Mouse (Mus musculus): ENCODE results near the gene Rara. TPM values are rescaled to one million over a fixed set of nuclear protein-coding genes. Genes with fewer than 3 reads are reported as not detected.
"Not testable (repeated sequence)": the region's sequence is repeated elsewhere in the genome, so short reads cannot be mapped to it uniquely, and the experiment has no call there.

Gene Rara
- total RNA-seq, 2 experiments from 2014 or later, result 20.0 to 24.5 TPM

DNA sequence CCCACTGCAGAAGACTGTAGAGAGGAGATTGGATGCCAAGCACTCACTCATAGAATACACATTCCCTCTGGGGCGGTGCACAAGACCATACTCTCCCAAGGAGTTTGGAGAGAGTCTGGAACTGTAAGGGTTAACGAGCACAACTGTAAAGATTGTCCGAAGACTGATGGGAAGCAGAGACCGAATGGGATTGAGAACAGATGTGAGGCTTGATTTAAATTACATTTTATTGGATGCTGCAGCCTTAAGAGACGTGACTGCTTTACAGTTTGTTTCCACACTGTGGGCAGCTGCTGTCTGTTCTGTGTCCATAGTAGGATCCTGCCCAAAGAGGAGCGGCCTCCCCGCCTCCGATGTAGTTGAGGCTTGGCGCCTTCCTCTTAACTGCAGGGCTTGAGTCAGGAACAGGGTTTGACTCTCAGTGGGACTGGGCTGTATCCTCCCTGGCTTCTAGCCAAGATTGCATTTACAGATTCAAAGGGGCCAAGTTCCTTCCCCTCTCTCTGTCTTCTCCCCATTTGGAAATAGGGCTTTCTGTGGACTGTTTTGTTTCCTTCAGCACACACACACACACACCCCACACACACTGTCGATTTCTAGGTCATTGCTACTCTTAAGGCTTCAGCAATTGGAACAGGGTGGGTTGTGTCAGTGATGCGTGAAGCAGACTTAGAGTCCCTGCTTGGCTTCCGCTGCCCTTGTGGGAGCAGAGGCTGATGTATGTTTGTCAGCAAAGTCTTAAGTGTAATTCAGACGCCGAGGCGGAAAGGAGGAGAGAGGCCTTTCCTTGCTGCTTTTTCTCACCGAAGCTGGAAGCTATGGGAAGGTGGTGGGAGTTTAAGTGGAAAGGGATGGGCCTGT is 4.5 kb upstream of the Rara start:
- DNase-seq, result not testable (repeated sequence)

DNA sequence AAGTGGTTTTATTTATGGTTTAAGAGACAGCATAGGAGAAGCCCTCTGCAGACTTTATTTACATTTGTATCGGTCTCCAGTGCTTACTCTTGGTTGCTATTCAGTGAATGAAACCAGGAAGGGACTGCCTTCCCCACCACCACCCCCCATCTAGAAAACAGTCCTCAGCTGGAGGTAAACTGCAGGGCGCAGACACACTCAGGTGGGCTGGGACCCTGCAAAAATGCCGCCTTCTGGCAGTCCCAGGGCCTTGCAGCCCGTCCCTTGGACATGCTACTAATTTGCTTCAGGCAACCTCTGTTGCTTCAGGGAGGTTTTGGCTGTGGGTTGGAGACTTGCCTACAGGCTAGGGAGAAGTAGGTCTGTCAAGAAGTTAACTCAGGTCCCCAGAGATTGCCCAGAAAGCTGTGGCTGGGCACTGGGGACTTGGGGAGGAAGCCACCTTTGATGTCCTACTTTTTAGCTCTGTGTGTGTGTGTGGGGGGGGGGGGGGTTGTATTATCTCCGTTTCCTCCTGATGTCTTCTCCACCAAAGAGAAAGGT is 2.9 kb upstream of the Rara start:
- DNase-seq, result no peak

DNA sequence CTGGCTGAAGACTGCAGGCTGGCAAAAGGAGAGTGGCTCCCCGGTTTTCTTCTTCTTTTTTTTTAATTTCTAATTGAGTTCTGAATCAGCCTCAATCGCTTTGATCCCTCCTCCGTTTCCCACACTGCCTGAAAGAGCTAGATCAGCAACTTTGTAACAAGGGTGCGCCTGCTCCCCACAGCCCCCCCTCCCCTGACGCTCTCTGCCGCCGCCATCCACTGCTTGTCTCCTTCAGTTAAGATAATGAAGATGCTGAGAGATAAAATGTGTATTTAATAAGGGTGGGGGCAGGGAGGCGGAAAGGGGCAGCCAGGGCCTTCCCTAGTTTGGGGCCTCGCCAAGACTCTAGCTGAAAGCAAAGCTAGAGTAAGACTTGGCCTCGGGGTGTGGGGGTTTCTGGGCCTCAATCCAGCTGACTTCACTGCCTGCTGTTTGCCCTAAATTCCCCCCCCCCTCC is 2.3 kb upstream of the Rara start:
- DNase-seq, result peak in 1 of 2 experiments; percentile 58

DNA sequence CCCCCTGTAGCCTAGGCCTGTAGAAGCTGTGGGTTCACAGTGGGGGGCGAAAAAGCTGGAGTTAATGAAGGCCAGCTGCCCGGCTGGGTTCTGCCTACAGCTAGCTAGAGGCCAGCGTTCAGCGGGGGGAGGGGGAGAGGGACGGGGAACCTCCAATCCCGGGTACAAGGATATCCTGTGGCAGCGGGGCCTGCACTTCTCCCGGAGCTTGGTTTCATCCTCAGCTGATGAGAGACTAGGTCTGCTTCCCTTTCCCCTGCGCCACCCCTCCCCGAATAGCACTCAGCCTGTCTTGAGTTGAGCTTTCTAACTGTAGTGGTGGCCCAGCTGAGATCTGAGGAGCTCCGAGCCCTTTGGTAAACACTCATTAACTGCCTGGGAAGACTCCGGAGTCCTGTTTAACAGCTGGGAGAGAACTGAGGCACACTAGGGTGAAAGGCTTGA is 1.7 kb upstream of the Rara start:
- DNase-seq, result peak in 1 of 2 experiments; percentile 46

DNA sequence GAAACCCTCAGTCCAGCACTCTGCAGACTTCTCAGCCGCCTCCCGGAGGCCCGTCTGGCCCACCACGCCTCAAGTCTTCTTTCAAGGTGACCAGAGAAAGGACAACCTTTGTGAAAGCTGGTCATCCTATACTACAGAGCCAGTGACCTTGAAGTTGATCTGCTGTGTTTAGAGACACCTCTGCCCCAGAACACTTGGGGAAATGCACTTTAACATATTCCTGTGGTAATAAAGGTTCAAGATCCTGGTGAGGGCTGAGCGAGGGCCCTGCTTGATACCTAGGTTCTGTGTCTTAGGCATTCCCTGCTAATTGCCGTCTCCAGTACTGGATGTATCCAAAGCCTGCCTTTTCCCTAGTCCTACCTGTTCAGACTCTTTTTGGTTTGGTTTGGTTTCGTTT is 1.1 kb upstream of the Rara start:
- no peak for DNase-seq

DNA sequence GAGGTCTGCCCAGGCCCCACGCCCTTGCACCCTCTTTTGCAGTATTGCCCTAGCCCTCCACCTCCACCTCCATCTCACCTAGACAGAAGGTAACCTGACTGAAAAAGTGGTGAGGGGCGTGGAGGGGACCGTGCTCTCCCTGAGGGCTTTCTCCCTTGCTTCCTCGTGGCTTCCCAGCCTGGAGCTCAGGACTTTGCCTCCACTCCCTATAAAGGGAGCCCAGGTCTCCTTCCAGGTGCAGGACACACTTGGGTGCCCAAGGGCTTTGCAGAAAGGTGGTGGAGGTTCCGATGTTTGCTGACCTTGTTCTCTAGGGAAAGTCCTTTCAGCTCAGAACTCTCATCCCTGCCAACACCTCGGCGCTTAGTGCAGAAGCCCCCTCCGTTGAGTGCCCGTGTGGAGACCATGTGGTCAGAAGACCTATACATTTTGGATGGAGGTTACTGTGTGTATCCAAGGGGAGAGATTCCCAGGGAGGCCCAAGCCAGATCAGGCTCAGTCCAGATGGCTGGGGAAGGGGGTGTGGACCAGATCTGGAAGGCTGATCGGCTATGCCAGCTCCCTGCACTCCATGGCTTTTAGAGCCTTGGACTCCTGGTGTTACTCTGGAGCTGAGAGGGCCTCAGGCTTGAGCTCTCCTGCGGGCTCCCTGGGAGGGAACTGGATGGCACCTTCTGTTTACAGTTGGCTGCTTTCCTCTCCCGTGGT is 722 bp downstream of the Rara start:
- DNase-seq, result no peak

DNA sequence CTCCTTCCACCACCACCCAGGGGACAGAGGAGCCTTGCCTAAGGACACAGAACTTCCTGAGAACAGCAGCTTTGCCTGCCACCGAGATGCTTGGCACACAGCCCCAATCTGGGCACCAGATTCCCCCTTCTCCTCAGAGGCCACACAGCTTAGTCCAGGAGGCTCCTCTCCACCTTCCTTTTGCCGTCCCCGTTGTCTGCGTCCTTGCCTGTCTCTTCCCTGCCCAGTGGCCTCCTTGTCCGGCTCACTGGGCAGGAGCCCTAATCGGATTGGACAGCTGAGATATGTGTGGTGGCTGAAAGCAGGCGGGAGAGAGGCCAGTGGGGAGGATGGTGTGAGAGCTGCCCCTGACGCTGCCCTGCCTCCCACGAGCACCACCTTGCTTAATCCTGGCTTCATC is 1.9 kb downstream of the Rara start:
- peak in 1 of 2 experiments; percentile 27 for DNase-seq

DNA sequence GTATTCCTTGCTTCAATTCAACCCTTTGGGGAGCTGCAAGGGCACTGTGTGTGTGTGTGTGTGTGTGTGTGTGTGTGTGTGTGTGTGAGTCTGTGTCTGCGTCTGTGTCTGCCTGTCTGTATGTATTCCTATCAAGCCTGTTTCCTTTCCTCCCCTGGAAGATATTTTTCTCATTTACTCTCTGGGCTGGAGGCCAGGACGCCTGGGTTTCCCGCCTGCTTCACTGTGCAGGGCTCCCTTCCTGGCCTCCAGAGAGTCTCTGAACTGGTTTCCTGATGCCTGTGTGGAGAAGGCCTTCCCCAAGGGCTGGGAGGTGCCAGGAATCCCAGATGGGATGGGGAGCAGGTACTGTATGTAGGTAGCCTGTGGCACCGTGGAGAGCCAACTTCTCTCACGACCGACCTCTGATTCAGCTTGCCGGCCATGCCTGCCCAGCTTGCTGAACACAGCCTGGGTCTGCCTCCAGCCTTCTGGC is 2.5 kb downstream of the Rara start:
- no peak for DNase-seq

DNA sequence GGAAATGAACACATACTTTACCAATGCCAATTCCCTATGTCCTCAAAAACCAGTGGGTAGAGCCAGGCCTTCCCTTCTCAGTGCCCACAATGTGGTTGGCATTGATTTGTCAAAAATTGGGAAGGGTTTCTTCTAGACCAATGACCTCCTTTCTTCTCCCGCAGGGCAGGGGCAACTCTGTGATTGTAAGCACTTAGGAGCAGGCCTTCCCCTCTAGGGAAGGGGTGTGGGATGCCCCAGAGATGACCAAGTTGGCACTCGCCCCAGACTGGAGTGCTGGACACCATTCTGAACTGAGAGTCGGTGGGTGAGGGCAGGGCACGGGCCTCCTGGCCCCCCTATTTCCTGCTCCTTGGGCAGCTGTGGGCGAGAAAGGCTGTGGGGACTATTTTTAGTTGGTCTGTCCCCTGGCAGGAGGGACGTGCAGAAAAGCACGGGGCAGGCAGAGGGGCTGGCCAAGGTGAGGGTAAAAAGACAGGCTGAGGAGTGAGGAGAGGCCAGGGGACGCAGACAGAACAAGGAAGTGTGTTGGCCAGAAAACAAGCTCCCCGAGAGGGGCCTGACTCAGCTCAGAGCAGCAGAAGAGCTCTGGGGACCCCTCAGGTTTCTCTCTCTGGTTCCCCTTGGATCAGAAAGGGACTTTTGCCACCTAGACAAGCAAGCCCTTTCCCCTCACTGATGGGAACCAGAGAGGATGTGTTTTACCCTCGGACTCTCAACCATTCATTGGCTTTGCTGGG is 3.3 kb downstream of the Rara start:
- DNase-seq, result no peak

DNA sequence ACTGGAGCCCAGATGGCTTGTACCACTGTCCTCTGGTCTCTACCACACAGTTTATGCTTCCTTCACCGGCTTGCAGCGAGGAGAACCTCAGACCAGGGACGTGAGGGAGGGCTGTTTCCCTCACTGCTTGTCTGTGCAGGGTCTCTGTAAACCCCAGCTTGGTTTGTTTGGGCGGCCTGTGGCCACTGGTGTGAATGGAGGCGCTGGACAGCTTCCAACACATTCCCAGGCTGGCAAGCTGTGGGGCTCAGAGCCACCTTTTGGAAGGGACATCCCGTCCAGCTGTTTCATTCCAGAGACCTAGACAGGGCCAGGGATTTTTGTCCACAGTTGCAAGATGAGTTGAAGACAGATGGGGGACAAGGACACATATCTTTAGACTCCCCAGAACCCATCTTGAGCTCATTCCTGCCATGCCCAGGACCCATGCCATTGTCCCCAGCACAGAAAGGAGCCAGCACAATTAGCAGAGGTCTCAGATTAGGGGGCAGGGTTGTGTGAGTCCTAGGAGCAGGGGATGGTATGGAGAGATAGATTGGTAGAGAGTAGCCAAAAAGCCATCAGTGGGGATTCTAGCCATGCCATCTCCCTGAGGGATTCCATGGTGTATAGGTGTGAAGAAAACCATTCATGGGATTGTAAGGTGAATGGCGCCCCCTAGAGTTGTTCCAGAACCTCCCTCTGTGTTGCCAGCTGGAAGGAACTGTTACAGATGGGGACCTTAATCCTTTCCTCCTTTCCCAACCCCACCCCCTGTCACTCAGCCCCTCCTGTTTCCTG is 4.1 kb downstream of the Rara start:
- no peak for DNase-seq

DNA sequence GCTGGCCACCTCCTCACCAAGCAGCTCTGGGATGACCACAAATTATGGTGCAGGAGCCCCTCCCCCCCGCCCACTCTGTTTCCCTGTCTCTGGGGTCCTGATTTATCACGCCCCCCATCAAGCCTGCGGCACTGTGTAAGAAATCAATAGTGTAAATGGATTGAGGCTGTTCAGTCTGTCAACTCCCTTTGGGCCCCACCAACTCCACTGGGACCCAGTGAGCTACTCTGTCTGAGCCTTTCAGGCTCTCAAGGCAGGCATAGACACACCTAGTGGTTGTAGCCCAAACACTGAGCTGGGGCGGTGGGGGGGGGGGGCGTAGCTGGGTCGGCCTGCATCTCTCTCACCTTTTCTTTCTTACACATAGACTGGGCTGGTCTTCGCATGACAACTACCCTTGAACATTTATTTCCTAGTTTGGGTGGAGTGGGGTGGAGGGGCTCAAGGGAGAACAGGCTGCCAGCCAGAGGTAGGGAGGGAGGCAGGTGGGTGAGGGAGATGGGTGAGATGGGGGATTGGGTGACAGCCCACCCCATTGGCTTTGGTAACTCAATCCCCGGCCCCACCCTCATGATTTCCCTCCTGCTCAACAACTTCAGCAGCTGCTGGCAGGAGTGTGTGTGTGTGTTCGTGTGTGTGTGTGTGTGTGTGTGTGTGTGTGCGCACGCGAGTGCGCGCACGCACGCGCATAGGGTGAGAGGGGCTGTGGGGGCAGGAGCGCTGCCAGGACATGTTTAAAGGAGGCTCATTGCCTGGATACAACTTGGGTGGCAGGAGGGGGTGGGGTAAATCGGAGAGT is 4.9 kb downstream of the Rara start:
- DNase-seq, result peak in 1 of 2 experiments; percentile 48

DNA sequence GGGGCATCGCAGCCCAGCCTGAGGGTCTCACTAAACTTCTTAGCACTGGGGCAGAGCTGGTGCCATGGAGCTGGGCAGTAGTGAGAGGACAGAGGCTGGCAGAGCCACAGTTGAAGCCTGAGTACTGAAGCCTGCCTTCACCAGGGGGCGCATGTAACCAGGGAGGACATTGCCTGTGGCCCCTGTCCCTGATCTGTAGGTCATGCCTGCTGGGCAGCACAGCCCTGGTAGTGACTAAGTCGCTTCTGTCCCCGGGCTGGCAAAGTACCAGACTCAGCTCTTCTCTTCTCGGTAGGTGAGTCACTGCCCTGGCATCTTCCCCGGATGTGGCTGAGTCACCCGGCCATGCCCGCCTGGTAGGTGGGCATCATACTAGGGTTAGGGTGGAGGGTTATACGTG is 5.5 kb downstream of the Rara start:
- peak; percentile 96 to 99 for DNase-seq

DNA sequence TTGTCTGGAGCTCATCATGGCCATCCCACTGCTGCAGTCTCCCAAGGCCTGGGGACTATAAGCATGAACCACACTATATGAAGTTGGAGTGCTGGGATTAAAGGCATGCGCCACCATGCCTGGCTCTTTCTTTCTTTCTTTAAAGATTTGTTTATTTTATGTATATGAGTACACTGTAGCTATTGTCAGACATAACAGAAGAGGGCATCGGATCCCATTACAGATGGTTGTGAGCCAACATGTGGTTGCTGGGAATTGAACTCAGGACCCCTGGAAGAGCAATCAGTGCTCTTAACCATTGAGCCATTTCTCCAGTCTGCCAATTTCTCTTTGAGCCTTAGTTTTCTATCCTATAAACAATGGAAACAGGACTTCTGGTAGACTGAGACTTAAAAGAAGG is 6.2 kb downstream of the Rara start:
- DNase-seq, result not testable (repeated sequence)

DNA sequence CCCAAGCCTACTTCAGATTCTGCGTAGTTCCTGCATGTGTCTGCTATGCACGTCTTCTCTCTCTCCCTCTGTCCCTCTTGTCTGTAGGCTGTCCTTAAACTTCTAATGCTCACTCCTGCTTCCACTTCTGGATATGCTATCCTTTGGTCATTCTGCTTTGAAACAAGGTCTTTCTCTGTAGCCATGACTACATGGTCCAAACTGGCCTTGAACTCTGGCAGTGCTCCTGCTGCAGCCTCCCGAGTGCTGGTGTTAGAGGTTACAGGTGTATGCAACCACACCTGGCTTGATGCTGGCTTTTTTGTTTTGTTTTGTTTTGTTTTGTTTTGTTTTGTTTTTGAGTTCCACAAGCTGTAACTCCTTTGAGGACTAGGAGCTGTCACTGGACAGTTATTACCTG is 6.7 kb downstream of the Rara start:
- no peak for DNase-seq

DNA sequence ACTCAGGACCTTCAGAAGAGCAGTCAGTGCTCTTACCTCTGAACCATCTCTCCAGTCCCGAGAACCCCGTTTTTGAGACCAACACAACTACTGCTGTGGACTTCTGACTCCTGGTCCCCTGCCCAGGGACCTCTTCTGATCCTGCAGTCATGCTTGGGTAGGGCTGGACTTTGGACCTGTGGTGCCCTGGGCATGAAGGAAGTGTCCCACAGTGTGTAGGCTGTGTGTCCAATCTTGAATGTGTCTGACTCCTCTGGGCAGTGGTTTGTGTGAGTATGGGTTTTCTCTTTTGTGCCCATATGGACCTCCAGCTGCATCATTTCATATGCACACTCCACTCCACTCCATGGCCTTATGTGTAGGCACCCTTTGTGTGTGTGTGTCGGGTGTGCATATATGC is 7.5 kb downstream of the Rara start:
- DNase-seq, result no peak

DNA sequence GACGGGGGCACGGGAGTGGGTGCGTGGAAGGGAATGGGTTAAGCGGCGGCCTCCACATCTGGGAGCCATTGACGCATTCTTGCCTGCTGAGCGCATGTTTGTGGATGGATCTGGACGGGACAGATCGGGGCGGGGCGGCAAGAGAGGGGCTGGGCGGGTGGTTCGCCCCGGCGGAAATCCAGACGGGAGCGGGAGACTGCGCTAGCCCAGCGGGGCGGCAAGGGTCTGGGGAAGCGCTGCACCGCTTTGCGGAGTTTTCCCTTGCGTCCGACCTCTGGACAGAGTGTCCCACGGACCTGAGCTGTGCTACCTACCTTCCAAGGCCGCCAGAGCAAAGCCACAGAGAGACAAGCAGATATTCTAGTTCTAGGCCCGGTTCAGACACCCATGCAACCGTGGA is 8.6 kb downstream of the Rara start:
- peak; percentile 83 to 90 for DNase-seq

DNA sequence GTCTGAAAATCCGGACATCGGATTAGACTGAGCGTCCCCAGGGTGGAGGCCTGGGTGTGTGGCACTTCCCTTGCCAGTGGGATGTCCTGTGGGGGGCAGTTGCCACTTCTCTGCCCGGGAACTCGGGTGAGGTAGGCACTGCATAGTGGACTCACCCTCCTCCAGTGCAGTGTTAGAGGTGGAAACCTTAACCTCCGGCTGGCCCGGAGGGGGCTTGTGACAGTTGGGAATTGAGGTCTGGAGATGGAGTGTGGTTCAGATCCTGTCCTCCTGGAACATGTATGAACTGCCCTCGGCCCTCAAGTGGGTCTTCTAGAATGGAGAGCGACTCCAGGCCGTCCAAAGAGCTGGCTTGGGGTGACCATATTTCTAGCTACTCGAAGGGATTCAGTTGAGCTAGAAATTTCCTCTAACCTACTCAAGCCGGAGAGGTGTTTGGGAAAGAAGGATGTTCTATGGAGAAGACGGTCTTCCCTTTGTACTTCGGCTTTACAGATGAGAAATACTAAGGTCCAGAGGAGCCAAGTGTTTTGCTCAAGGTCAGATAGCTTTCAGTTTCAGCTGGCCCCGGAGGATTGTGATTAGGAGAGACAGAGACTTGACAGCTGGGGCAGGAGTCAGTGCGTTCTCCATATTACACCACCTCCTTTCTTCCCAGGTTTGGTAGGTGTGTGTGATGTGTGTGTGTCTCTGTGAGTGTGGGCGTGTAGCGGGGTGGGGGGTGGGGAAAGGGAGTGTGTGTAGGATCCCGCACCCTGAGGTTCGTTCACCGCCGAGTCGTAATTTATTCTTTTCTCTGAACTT is 9.2 kb downstream of the Rara start:
- DNase-seq, result peak in 1 of 2 experiments; percentile 42

DNA sequence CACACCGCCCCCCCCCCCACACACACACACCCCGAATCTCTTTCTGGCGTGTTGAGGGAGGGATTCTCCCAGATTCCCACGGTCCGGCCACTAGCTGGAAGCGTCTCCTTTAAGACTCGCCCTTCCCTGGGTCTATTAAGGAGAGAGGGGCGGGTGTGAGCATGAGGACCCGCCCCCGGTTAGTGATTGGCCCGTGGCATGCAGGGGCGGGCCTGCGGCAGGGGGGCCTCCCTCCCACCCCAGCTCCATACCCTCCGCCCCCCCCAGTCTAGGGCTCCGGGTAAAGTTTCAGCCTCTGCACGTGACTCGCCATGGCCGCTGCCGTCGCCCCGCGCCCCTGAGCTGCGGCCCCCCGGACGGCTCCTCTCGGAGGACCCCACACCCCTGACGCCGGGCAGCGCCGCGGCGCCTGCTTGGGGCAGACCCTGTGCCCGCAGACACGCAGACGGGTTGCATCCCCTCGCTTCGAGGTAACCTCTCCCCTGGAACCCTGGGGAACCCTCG is 9.8 kb downstream of the Rara start:
- DNase-seq, result peak; percentile 93 to 97
